Mouse (Mus musculus) lung, postnatal 0 days (tissue): ENCODE measurements around the gene Ablim1. TPM values are rescaled to one million over a fixed set of nuclear protein-coding genes. Genes with fewer than 3 reads are reported as not detected.

Experiments
- ATAC-seq: fragments of 200-750 bp; cut with Nextera tagmentation; 2 replicates; pipeline ENCODE4 v1.8.0; 2017; ENCODE audit warnings: moderate library complexity
- DNase-seq: peaks from one replicate; pipeline ENCODE4 v3.0.0-alpha.2; 2016; ENCODE audit warnings: low spot score
- H3K27ac ChIP-seq: fragments of 300-500 bp; sonication (generic); 2 replicates; pipeline ENCODE4 v1.5.1; 2014; ENCODE audit warnings: antibody characterized with exemption, mild to moderate bottlenecking, low read length, mixed read lengths
- H3K27me3 ChIP-seq: fragments of 300-500 bp; sonication (generic); replicated peaks from 2 replicates; pipeline ENCODE4 v1.6.1; 2014; ENCODE audit warnings: low read length, mixed read lengths; ENCODE audit not compliant: insufficient read depth
- H3K36me3 ChIP-seq: fragments of 300-500 bp; sonication (generic); 2 replicates; pipeline ENCODE4 v1.6.1; 2014; ENCODE audit warnings: low read length, mixed read lengths; ENCODE audit not compliant: insufficient read depth
- H3K4me1 ChIP-seq: fragments of 300-500 bp; sonication (generic); 2 replicates; pipeline ENCODE4 v1.6.1; 2014; ENCODE audit warnings: antibody characterized with exemption, low read depth, low read length, mixed read lengths; ENCODE audit not compliant: insufficient read depth
- H3K4me2 ChIP-seq: fragments of 300-500 bp; sonication (generic); replicated peaks from 2 replicates; pipeline ENCODE4 v1.6.1; 2014; ENCODE audit warnings: low read depth, mild to moderate bottlenecking, low read length, moderate library complexity, mixed read lengths
- H3K4me3 ChIP-seq: fragments of 300-500 bp; sonication (generic); 2 replicates; pipeline ENCODE4 v1.5.1; 2014; ENCODE audit warnings: low read depth, low read length
- H3K9ac ChIP-seq: fragments of 300-500 bp; sonication (generic); replicated peaks from 2 replicates; pipeline ENCODE4 v1.6.1; 2014; ENCODE audit warnings: low read depth, mild to moderate bottlenecking
- H3K9me3 ChIP-seq: fragments of 300-500 bp; sonication (generic); 2 replicates; pipeline ENCODE4 v1.6.1; 2016; ENCODE audit warnings: low read length, mixed read lengths
- CTCF ChIP-seq: IDR thresholded peaks from 2 replicates; pipeline ENCODE4 v1.5.1; 2016; ENCODE audit warnings: antibody characterized with exemption, mild to moderate bottlenecking
- EP300 ChIP-seq: IDR thresholded peaks from 2 replicates; pipeline ENCODE4 v1.6.1; 2016; ENCODE audit warnings: antibody characterized with exemption, mild to moderate bottlenecking, control low read depth
- WGBS: fragments of 180-500 bp; shearing (Covaris S2); extraction: QIAGEN DNeasy Blood & Tissue Kit; methylation state at CpG from one replicate; pipeline ENCODE4 v1.1.7; 2014; 5-methylcytosine and 5-hydroxymethylcytosine counted together
- polyA plus RNA-seq: library from polyadenylated mRNA; unstranded; fragments of >200 nt; fragmentation: Nextera tagmentation; extraction: Ambion mirVana; gene quantifications from 2 replicates; pipeline ENCODE4 v1.2.1, GENCODE M21; 2015

Gene Ablim1
- polyA plus RNA-seq, 1 experiment from 2014 or later, result 50.1 TPM

- Histone ChIP-seq H3K4me1 (peaks cover 21% of the 10 kb centered on the region), H3K9me3 (no peaks in the 10 kb centered on the region), H3K9ac (no peak overlapping the region), H3K36me3 (0 out of 2 replicates have a peak, but pooled peaks cover 5% of the 10 kb centered on the region), H3K27ac (peak overlapping the region; percentile 76), H3K27me3 (no peaks in the 10 kb centered on the region), H3K4me2 (no peak overlapping the region), H3K4me3 (no peak overlapping the region)
- TF ChIP-seq EP300, result no peak
- TF ChIP-seq CTCF, result no peak
- peak; percentile 56 for ATAC-seq
- WGBS, result 59% methylated on average over 10 of the region's 10 CpGs
- DNase-seq, result peak; percentile 78
Measured at GRCm38 (mm10) chr19:57181852-57182528, 132.7 kb downstream of the Ablim1 start.

- no peak for DNase-seq
- no peak overlapping the region for H3K4me3 ChIP-seq
- H3K4me1 ChIP-seq, result peaks cover 21% of the 10 kb centered on the region
- H3K27ac ChIP-seq, result peak overlapping the region; percentile 76
- H3K9me3 ChIP-seq, result no peaks in the 10 kb centered on the region
- no peaks in the 10 kb centered on the region for H3K27me3 ChIP-seq
- ATAC-seq, result no peak
- H3K36me3 ChIP-seq, result 0 out of 2 replicates have a peak, but pooled peaks cover 5% of the 10 kb centered on the region
- WGBS, result 89% methylated on average over 6 of the region's 6 CpGs
- no peak overlapping the region for H3K4me2 ChIP-seq
- H3K9ac ChIP-seq, result no peak overlapping the region
- TF ChIP-seq CTCF, result no peak
- no peak for TF ChIP-seq EP300
Measured at GRCm38 (mm10) chr19:57181317-57181716, 133.4 kb downstream of the Ablim1 start.

GRCm38 (mm10) chr19:57180908-57181307 lies 133.8 kb downstream of the Ablim1 start:
- Histone ChIP-seq H3K27me3 (no peaks in the 10 kb centered on the region), H3K27ac (peak overlapping the region; percentile 76; the same call in 1 of the 2 replicates), H3K4me1 (peaks cover 21% of the 10 kb centered on the region), H3K4me3 (no peak overlapping the region), H3K9me3 (no peaks in the 10 kb centered on the region), H3K9ac (no peak overlapping the region), H3K4me2 (no peak overlapping the region), H3K36me3 (0 out of 2 replicates have a peak, but pooled peaks cover 5% of the 10 kb centered on the region)
- TF ChIP-seq CTCF, result peak; percentile 19; the same call in 1 of the 2 replicates
- TF ChIP-seq EP300, result 0 out of 2 replicates have a peak, but pooled peaks have one; percentile 17
- DNase-seq (peak; percentile 49), ATAC-seq (peak; percentile 18; the same call in 1 of the 2 replicates)
- 67% methylated on average over 3 of the region's 3 CpGs for WGBS

GRCm38 (mm10) chr19:57180333-57180732 lies 134.4 kb downstream of the Ablim1 start:
- H3K4me3 ChIP-seq, result no peak overlapping the region
- 45% methylated on average over 9 of the region's 9 CpGs for WGBS
- H3K9ac ChIP-seq, result no peak overlapping the region
- no peaks in the 10 kb centered on the region for H3K27me3 ChIP-seq
- no peak overlapping the region for H3K27ac ChIP-seq
- no peaks in the 10 kb centered on the region for H3K9me3 ChIP-seq
- no peak for DNase-seq
- 0 out of 2 replicates have a peak, but pooled peaks cover 5% of the 10 kb centered on the region for H3K36me3 ChIP-seq
- TF ChIP-seq CTCF (no peak), EP300 (no peak)
- peaks cover 24% of the 10 kb centered on the region for H3K4me1 ChIP-seq
- ATAC-seq, result no peak
- H3K4me2 ChIP-seq, result no peak overlapping the region

DNA sequence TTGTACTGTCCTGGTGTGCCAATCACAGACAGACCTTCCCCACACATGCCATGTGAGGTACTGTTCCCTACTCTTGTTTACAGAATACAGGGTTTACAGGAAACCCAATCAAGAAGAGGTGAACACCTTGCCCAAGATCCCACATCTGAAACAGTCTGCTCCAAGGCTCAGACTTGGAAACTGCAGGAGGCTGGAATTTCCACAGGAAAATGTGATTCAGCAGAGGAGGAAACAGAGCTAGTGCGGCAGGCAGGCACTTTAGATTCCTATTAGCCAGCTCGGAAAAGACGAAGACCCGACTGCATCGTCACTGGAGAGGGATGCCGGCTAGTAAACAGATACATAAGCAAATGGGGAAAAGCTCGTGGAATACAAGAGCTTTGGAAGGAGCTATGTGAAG lies 135.4 kb downstream of the Ablim1 start:
- Histone ChIP-seq H3K9me3 (no peaks in the 10 kb centered on the region), H3K4me1 (peaks cover 20% of the 10 kb centered on the region; the same call in 1 of the 2 replicates), H3K9ac (no peak overlapping the region), H3K36me3 (0 out of 2 replicates have a peak, but pooled peaks cover 5% of the 10 kb centered on the region), H3K27me3 (no peaks in the 10 kb centered on the region), H3K4me3 (no peak overlapping the region), H3K4me2 (no peak overlapping the region), H3K27ac (no peak overlapping the region)
- TF ChIP-seq EP300 (no peak), CTCF (no peak)
- ATAC-seq, result no peak
- DNase-seq, result no peak
- 60% methylated on average over 7 of the region's 7 CpGs for WGBS

DNA sequence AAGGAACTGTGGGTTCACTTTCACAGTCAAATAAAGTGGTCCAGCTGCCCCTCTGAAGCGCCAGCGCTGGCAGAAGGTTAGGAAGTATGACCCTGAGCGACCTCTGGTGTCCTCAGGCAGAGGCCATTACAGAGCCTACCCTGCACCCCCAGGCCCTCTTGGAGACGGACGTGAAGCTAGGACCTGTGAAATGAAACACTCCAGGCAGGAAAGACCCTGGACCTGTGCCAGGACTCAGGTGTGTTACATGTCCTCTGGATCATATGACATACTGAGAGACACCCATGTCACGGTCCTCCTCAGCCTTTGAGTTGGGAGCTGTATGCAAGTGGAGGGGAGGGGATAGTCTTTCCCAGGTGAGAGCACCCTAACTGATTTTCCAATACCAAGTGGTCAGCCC lies 137.4 kb downstream of the Ablim1 start:
- ATAC-seq, result no peak
- WGBS, result 51% methylated on average over 6 of the region's 6 CpGs
- no peak overlapping the region for H3K27ac ChIP-seq
- no peak overlapping the region for H3K9ac ChIP-seq
- no peak overlapping the region for H3K4me3 ChIP-seq
- peaks cover 25% of the 10 kb centered on the region; the same call in 1 of the 2 replicates for H3K4me1 ChIP-seq
- H3K27me3 ChIP-seq, result no peaks in the 10 kb centered on the region
- TF ChIP-seq CTCF, result no peak
- H3K36me3 ChIP-seq, result 0 out of 2 replicates have a peak, but pooled peaks cover 5% of the 10 kb centered on the region
- no peak for DNase-seq
- H3K4me2 ChIP-seq, result no peak overlapping the region
- H3K9me3 ChIP-seq, result no peaks in the 10 kb centered on the region
